Mouse (Mus musculus) heart, embryonic 11.5 days (tissue): Measurements from ENCODE around the gene Ptges2. TPM values are rescaled to one million over a fixed set of nuclear protein-coding genes. Genes with fewer than 3 reads are reported as not detected.

Source experiments
- ATAC-seq: fragments of 200-750 bp; cut with Nextera tagmentation; replicated peaks from 2 replicates; pipeline ENCODE4 v1.8.0; 2017; ENCODE audit warnings: moderate library complexity; ENCODE audit not compliant: insufficient number of reproducible peaks, low FRiP score, low TSS enrichment
- H3K27ac ChIP-seq: fragments of 300-500 bp; sonication (generic); 2 replicates; pipeline ENCODE4 v1.5.1; 2014; ENCODE audit warnings: mild to moderate bottlenecking, low read depth, low read length
- H3K27me3 ChIP-seq: fragments of 300-500 bp; sonication (generic); 2 replicates; pipeline ENCODE4 v1.6.1; 2014; ENCODE audit warnings: mild to moderate bottlenecking, low read length, mixed read lengths; ENCODE audit not compliant: control insufficient read depth, insufficient read depth
- H3K36me3 ChIP-seq: fragments of 300-500 bp; sonication (generic); 2 replicates; pipeline ENCODE4 v1.6.1; 2014; ENCODE audit warnings: mild to moderate bottlenecking, low read length, moderate library complexity, mixed read lengths; ENCODE audit not compliant: control insufficient read depth, insufficient read depth
- H3K4me1 ChIP-seq: fragments of 300-500 bp; sonication (generic); 2 replicates; pipeline ENCODE4 v1.6.1; 2014; ENCODE audit warnings: low read length; ENCODE audit not compliant: control insufficient read depth, insufficient read depth
- H3K4me2 ChIP-seq: fragments of 300-500 bp; sonication (generic); 2 replicates; pipeline ENCODE4 v1.6.1; 2014; ENCODE audit warnings: mild to moderate bottlenecking, moderate library complexity
- H3K4me3 ChIP-seq: fragments of 300-500 bp; sonication (generic); 2 replicates; pipeline ENCODE4 v1.5.1; 2014; ENCODE audit warnings: low read depth, low read length
- H3K9ac ChIP-seq: fragments of 300-500 bp; sonication (generic); 2 replicates; pipeline ENCODE4 v1.6.1; 2014; ENCODE audit warnings: mild to moderate bottlenecking, low read depth, low read length, moderate library complexity
- H3K9me3 ChIP-seq: fragments of 300-500 bp; sonication (generic); replicated peaks from 2 replicates; pipeline ENCODE4 v1.6.1; 2016; ENCODE audit warnings: low read length; ENCODE audit not compliant: control insufficient read depth
- WGBS: fragments of 180-500 bp; shearing (Covaris S2); extraction: QIAGEN DNeasy Blood & Tissue Kit; methylation state at CpG from one replicate; pipeline ENCODE4 v1.1.7; 2014; ENCODE audit not compliant: insufficient replicate concordance; 5-methylcytosine and 5-hydroxymethylcytosine counted together
- polyA plus RNA-seq: library from polyadenylated mRNA; unstranded; fragments of >200 nt; fragmentation: Nextera tagmentation; extraction: Ambion mirVana; gene quantifications from 2 replicates; pipeline ENCODE4 v1.2.1, GENCODE M21; 2014

The Ptges2 gene
- polyA plus RNA-seq = 32.7 and 38.2 TPM in 2 replicates

DNA sequence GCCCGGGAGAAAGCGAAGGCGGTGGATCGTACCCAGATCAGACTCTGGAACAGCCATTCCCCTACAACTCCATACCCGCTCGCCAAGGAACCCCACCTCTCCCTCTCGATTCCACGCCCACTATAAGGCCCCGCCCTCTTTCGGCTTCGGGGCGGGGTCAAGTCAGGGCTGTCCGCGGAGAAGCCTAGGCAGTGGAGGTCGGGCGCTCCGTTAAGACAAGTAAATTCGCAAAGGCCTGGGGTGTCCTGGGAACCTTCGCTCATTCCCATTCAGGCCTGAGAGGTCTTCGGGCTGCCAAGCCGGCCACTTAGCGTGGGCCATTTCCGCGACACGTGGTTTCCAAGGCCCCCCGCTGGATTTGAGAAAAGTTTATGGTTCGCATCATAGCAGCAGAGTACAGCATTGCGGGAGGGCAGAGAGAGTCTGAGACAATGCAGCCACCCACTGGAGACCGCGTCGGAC lies at the start of gene Ptges2:
TSS of gene Ptges2 (plus strand) at position 413 of the 462 bp plus-strand sequence.
- Histone ChIP-seq H3K4me2 (peak within 1 kb of the TSS; percentile 95), H3K4me3 (peak within 1 kb of the TSS; percentile 95), H3K27ac (peak within 1 kb of the TSS; percentile 89), H3K4me1 (peaks cover 15% of the 10 kb centered on the region), H3K9ac (peak within 1 kb of the TSS; percentile 86), H3K9me3 (no peaks in the 10 kb centered on the region), H3K27me3 (no peaks in the 10 kb centered on the region), H3K36me3 (peaks cover 9% of the 10 kb centered on the region)
- ATAC-seq = peak; percentile 87
- WGBS = under 1% methylated on average over 31 of the region's 31 CpGs

DNA sequence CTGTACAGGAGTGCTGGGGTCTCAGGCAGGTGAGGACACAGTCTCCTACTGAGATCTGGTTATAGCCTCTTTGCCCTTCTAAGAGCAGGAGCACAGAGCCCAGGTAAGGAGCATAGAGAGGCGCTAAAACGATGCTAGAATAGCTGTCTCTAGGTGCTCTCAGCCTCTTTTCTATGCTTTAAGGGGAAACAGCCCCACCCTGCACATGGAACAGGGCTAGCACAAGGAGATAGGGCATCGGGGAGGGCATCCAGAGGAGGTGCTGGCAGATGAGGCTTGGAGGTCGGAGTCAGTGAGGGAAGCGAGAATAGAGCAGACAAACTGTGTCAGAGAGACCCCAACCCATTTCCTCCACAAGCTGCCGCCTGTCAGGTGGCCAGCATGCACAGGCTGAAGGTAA lies 48.7 kb upstream of the Ptges2 start:
- H3K4me3 ChIP-seq = no peak overlapping the region
- no peaks in the 10 kb centered on the region for H3K36me3 ChIP-seq
- H3K4me1 ChIP-seq = peaks cover 4% of the 10 kb centered on the region; the same call in 1 of the 2 replicates
- H3K9ac ChIP-seq = no peak overlapping the region
- ATAC-seq = no peak
- no peak overlapping the region for H3K27ac ChIP-seq
- H3K27me3 ChIP-seq = peaks cover 15% of the 10 kb centered on the region
- WGBS = 55% methylated on average over 6 of the region's 6 CpGs
- H3K4me2 ChIP-seq = no peak overlapping the region
- no peaks in the 10 kb centered on the region for H3K9me3 ChIP-seq

DNA sequence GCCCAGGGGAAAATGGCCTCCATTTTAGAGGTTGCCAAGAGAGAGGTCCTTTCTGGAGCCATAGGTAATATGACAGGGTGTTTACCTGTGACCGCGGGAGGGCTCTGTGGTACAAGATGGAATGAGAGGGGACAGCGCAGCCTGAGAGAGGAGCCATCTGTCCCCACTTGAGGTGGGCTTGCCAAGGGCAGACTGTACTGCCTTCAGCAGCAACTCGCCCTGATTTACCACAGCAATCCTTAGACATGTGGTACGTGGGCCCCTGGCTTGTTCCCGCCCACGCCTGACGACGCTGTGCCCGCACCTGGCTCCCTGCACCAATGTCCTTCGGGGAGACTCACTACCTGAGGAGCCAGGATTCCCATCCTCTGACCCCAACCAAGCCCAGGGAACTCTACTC lies 47.4 kb upstream of the Ptges2 start:
- Histone ChIP-seq H3K27ac (no peak overlapping the region), H3K9ac (no peak overlapping the region; the same call in 1 of the 2 replicates), H3K4me1 (peaks cover 10% of the 10 kb centered on the region), H3K9me3 (no peaks in the 10 kb centered on the region), H3K36me3 (no peaks in the 10 kb centered on the region), H3K27me3 (peaks cover 21% of the 10 kb centered on the region), H3K4me2 (no peak overlapping the region), H3K4me3 (no peak overlapping the region)
- 76% methylated on average over 11 of the region's 11 CpGs for WGBS
- ATAC-seq = no peak

DNA sequence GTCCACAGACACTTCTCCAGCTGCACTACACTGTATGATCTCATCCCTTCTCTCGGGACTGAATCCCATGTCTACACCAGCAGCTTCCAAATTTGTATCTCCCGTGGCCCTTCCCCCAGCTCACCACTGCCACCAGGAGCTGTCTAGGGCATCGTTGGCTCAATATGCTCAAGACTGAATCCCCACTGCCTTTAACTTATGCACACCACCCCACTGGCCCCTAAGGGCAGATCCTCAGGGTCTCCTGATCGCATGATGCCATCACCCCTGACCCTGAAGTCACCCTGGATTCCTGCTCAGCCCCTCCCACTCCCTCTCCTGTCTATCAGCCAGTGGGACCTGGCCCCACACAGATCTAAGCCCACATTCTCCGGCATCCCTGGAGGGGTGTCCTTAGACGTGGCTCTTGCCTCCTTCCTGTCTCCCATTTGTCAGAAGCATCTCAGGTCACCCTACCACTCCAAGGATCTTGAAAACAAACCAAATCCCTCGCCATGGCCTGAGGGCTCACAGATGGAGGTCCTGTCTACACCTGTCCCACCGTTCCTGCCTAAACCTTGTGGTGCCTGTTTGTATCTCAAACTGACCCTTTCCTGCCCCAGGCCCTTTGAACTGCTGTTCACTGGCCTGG lies 46.0 kb upstream of the Ptges2 start:
- no peak for ATAC-seq
- WGBS = 55% methylated on average over 8 of the region's 8 CpGs
- H3K27ac ChIP-seq = no peak overlapping the region
- H3K4me3 ChIP-seq = no peak overlapping the region
- no peaks in the 10 kb centered on the region for H3K9me3 ChIP-seq
- no peak overlapping the region for H3K9ac ChIP-seq
- H3K27me3 ChIP-seq = peaks cover 21% of the 10 kb centered on the region
- H3K4me1 ChIP-seq = peaks cover 22% of the 10 kb centered on the region
- no peak overlapping the region for H3K4me2 ChIP-seq
- H3K36me3 ChIP-seq = no peaks in the 10 kb centered on the region

DNA sequence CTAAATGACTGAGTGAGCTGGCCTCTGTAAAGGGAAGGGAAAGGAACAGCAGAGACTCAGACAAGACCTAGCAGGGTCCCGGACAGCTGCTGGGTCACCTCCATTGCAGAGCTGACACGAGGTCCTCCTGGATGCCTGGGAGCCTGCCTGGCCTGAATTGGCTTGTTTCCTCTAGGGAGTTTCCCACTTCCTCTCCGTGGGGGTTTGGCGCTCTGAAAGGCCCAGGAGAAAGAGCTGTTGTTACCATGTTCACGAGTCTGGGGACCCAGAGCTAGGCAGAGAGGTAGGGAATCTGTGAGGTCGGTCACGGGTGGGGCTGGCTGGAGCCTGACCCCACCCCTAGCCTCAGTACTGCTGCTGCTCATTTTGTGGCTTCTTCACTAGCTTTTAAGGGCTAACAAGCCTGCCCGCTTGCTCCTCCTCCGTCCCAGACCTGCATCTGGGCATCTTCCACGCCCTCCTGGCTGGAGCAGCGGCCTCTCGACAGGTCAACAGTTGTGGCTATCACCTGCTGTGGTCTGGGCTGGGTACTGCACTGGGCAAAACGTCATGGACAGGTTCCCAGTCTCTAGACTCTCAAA lies 45.1 kb upstream of the Ptges2 start:
- WGBS = 50% methylated on average over 13 of the region's 13 CpGs
- ATAC-seq = no peak

DNA sequence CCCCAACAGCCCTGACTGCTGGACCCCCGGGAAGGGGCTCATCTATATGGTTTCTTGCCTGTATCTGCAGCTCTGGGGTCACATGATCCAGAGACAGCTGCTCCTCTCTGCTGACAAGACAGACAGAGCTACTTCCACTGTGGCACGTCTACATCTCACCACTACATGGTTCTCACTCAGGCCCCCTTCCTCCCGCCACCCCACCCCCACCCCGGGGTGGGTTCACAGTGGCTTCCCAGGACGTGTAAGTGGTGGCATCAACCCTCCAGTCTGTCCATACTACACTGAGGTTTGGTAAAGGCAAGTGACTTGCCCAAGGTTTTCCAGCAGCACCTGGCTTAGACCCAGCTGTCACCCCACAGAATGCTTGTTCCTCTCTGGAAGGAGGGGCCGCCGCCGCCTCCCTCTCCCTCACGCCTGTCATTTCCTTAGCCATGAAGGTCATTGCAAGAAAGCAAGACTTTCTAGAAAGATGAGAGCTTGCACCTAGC lies 44.2 kb upstream of the Ptges2 start:
- H3K27me3 ChIP-seq = peaks cover 21% of the 10 kb centered on the region
- no peaks in the 10 kb centered on the region for H3K9me3 ChIP-seq
- no peak overlapping the region for H3K4me3 ChIP-seq
- H3K27ac ChIP-seq = no peak overlapping the region
- H3K36me3 ChIP-seq = no peaks in the 10 kb centered on the region
- H3K4me1 ChIP-seq = peaks cover 24% of the 10 kb centered on the region
- peak overlapping the region; percentile 99 for H3K4me2 ChIP-seq
- 51% methylated on average over 9 of the region's 9 CpGs for WGBS
- H3K9ac ChIP-seq = no peak overlapping the region
- ATAC-seq = no peak

More for the DNA sequence above, 45.1 kb upstream of the Ptges2 start:
- H3K4me2 ChIP-seq = no peak overlapping the region
- H3K27me3 ChIP-seq = peaks cover 21% of the 10 kb centered on the region
- H3K4me3 ChIP-seq = no peak overlapping the region
- no peaks in the 10 kb centered on the region for H3K36me3 ChIP-seq
- no peak overlapping the region for H3K9ac ChIP-seq
- H3K27ac ChIP-seq = no peak overlapping the region
- peaks cover 24% of the 10 kb centered on the region for H3K4me1 ChIP-seq
- H3K9me3 ChIP-seq = no peaks in the 10 kb centered on the region

DNA sequence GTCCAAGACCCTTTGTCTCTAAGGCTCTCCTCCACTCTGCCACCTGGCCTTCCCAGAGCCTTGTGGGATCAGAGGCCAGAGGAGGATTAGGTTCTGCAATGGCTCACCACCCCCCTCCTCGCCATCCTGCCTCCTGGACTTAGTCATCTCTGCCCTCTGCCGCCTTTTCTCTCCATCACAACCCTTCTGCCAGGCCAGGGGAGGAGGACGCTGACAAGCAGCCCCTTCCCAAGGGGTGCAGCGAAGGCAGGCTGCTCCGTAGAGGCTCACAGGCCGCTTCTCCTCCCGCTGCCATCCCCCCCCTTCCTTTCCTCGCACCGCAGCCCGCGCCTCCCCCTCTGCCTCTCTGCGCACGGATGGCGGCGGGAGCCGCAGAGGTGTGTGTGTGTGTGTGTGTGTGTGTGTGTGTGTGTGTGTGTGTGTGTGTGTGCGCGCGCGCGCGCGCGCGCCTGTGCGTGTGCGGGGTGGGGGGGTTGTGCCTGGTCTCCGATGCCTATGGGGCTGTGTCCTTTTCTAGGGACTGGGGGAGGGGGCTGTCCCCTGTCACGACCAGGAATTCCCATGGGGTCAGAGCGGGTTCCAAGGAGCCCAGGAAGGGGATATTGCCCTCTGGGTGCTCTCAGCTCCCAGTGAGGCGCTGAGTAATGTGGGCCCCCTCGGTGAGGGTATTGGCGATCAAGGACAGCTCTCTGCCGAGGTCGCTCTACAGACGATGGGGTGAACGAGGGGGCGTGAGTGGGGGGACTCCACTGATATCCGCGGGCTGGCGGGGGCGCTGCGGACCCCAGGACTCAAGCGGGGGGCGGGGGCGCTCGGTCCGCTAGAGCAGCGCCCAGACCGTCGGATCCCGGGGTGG lies 43.3 kb upstream of the Ptges2 start, which contains the start of gene Ciz1:
TSS of gene Ciz1 (plus strand) at position 177 of the 856 bp plus-strand sequence.
- Histone ChIP-seq H3K4me3 (peak within 1 kb of the TSS; percentile 60), H3K36me3 (no peaks in the 10 kb centered on the region), H3K4me2 (peak within 1 kb of the TSS; percentile 99), H3K27me3 (peaks cover 21% of the 10 kb centered on the region), H3K27ac (no peak within 1 kb of the TSS), H3K9ac (peak within 1 kb of the TSS; percentile 62), H3K9me3 (no peaks in the 10 kb centered on the region), H3K4me1 (peaks cover 24% of the 10 kb centered on the region)
- ATAC-seq = 0 out of 2 replicates have a peak, but pooled peaks have one; percentile 3
- 2% methylated on average over 42 of the region's 52 CpGs for whole genome bisulfite sequencing

DNA sequence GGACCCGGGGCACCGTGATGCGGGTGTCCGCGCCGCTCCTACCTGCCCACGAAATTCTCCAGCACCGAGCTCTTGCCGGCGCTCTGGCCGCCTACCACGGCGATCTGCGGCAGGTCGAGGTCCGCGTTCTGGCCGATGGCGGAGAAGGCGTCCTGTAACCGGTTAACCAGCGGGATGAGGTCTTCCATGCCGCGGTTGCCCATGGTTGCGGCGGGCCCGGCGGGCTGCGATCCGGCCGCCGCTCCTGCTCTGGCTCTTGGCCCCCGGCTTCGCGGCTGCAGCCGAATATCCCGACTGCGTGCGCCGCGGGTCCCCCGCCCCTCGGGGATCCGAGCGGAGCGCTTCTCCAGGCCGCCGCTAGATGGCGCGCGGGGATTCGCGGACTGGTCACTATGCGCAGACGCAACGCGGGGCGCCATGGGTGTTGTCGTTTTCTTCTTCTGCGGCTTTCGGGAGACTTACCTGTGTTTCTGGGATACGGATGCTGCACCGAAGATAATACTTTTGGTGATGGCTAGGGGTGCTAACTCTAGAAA lies 42.6 kb upstream of the Ptges2 start, which contains the start of gene Dnm1:
TSS of gene Dnm1 (minus strand) at position 332 of the 536 bp plus-strand sequence.
- no peak within 1 kb of the TSS for H3K27ac ChIP-seq

More for the DNA sequence above, 42.6 kb upstream of the Ptges2 start, which contains the start of gene Dnm1:
- Histone ChIP-seq H3K4me1 (peaks cover 24% of the 10 kb centered on the region), H3K27me3 (peaks cover 21% of the 10 kb centered on the region), H3K4me3 (peak within 1 kb of the TSS; percentile 60), H3K9me3 (no peaks in the 10 kb centered on the region), H3K9ac (peak within 1 kb of the TSS; percentile 62), H3K36me3 (no peaks in the 10 kb centered on the region), H3K4me2 (peak within 1 kb of the TSS; percentile 99)
- WGBS = under 1% methylated on average over 62 of the region's 63 CpGs
- 0 out of 2 replicates have a peak, but pooled peaks have one; percentile 51 for ATAC-seq
